Mouse (Mus musculus): Measurements from ENCODE around the gene Igdcc3. TPM values are rescaled to one million over a fixed set of nuclear protein-coding genes. Genes with fewer than 3 reads are reported as not detected.

Gene Igdcc3
- polyA plus RNA-seq, 1 experiment from 2014 or later = 4.4 TPM

DNA sequence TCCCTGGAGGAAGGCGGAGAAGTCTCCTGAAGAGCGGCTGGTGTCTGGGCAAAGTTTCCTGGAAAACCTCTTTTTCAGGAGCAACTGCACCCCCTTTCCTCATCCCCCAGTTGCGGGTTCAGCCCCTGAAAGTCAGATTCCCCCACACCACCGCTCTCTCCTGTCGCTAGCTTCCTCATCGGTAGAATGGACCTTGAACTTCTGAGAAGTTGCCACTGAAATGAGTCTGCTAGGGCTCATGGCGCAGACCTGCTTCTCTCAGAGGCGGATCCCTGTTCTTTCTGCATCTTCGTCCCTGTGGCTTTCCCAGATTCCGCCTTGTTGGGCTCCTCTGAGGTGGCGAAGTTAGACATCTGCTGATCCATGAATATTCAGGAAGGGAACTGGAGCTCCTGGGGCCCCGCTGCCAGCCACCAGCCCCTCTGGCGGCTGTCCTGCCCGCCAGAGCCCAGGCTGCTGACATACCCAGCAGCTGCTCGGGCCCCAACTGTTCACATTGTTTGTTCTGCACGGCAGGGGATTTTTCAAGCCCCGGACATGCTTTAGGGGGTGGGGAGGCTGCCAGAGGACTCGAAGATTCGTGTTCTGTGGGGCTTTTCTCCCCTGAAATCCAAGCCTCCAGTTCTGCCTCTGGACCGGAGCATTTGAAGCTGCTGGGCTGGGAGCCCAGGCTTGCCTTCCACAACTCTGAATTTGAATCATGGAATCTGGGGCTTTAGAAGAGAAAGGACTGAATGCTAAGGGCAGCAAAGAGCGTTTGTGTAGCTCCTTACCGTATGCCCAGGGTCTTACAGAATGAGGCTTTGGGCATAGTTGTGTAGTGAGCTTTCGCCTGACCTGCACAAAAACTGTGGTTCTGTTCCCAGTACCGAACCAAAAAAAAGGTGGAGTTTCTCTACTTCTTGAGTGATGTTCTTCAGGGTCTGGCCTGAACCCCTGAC lies 31.6 kb upstream of the Igdcc3 start:
- H3K4me3 ChIP-seq (ENCODE audit: low read length) = no peak overlapping the region
- no peaks in the 10 kb centered on the region for H3K27me3 ChIP-seq (replicated peaks; ENCODE audit: control insufficient read depth, insufficient read depth, low read length)
- WGBS = 9% methylated on average over 24 of the region's 24 CpGs
- peak overlapping the region; percentile 11; the same call in 1 of the 2 replicates for H3K9ac ChIP-seq (ENCODE audit: low read depth, low read length)
- peaks cover 5% of the 10 kb centered on the region; the same call in 1 of the 2 replicates for H3K36me3 ChIP-seq (ENCODE audit: control insufficient read depth, insufficient read depth, low read length)
- peaks cover 19% of the 10 kb centered on the region for H3K4me1 ChIP-seq (ENCODE audit: control insufficient read depth, insufficient read depth, low read depth, low read length)
- peak overlapping the region; percentile 31 for H3K4me2 ChIP-seq (ENCODE audit: low read length)
- H3K27ac ChIP-seq (ENCODE audit: low read depth, low read length) = peak overlapping the region; percentile 81
- peak; percentile 90 for ATAC-seq
- H3K9me3 ChIP-seq (ENCODE audit: control insufficient read depth, low read length) = no peaks in the 10 kb centered on the region

DNA sequence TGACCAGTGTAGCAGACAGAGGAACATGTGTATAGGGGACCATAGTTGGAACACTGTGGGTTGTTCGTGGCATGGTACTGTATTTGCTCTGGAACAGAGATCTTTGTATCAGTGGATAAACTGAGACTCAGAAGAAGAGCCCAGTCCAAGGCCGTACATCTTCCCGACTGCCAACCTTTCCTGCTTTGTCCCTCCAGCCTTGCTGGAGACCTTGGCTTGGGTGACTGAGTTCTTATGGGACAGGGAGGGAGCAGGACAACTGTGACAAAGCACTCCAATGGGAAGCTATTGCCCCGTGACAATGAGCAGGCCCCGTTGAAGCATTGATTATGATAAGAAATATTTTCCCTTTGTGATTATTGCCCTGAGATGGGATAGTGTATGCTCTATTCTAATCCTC lies 29.3 kb upstream of the Igdcc3 start:
- Histone ChIP-seq H3K9ac (ENCODE audit: low read depth, low read length) (no peak overlapping the region), H3K27ac (ENCODE audit: low read depth, low read length) (no peak overlapping the region), H3K4me3 (ENCODE audit: low read length) (no peak overlapping the region), H3K9me3 (ENCODE audit: control insufficient read depth, low read length) (no peaks in the 10 kb centered on the region), H3K4me2 (ENCODE audit: low read length) (no peak overlapping the region), H3K27me3 (replicated peaks; ENCODE audit: control insufficient read depth, insufficient read depth, low read length) (no peaks in the 10 kb centered on the region), H3K36me3 (ENCODE audit: control insufficient read depth, insufficient read depth, low read length) (peaks cover 11% of the 10 kb centered on the region; the same call in 1 of the 2 replicates), H3K4me1 (ENCODE audit: control insufficient read depth, insufficient read depth, low read depth, low read length) (peaks cover 19% of the 10 kb centered on the region)
- WGBS = 86% methylated on average over 5 of the region's 5 CpGs
- ATAC-seq = no peak

DNA sequence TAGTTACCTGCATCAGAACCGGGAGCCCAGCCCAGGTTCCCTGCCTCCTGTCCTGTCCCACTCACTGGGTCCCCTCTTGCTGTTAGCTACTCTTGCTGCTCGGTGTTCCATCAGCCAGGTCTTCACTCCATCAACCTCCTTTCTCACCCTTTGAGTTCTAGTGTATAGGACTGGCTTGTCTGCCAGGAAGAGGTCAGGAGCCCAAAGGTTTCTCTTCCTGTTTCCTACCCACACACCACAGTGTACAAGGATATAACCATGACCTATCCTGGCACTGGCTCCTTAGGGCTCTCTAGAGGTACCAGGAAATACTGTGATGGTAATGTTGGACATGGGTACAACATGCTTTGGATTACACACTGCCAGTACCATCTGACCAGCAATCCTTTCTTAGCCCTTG lies 27.3 kb upstream of the Igdcc3 start:
- Histone ChIP-seq H3K4me3 (ENCODE audit: low read length) (no peak overlapping the region), H3K36me3 (ENCODE audit: control insufficient read depth, insufficient read depth, low read length) (peaks cover 13% of the 10 kb centered on the region; the same call in 1 of the 2 replicates), H3K9ac (ENCODE audit: low read depth, low read length) (no peak overlapping the region), H3K9me3 (ENCODE audit: control insufficient read depth, low read length) (no peaks in the 10 kb centered on the region), H3K4me2 (ENCODE audit: low read length) (no peak overlapping the region), H3K4me1 (ENCODE audit: control insufficient read depth, insufficient read depth, low read depth, low read length) (peaks cover 19% of the 10 kb centered on the region), H3K27ac (ENCODE audit: low read depth, low read length) (no peak overlapping the region), H3K27me3 (replicated peaks; ENCODE audit: control insufficient read depth, insufficient read depth, low read length) (no peaks in the 10 kb centered on the region)
- ATAC-seq = no peak
- 100% methylated on average over 2 of the region's 2 CpGs for WGBS

DNA sequence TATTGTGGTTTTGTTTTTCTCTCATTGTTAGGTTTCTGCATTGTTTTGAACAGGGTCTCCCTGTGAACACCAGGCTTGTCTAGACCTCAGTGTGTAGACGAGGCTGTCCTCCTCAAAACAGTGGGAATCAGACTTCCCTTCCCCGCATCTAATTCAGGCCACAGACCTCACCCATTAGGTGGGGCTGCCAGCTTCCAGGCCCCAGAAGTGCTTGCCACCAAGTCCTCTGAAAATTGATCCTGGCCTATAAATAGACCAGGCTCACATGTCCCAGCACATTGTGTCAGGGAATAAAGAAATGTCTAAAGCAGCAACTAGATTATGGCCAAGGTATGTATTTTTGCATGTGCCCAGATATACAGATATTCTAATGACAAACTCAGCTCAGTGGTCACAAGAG lies 25.1 kb upstream of the Igdcc3 start:
- Histone ChIP-seq H3K4me3 (ENCODE audit: low read length) (no peak overlapping the region), H3K36me3 (ENCODE audit: control insufficient read depth, insufficient read depth, low read length) (peaks cover 14% of the 10 kb centered on the region; the same call in 1 of the 2 replicates), H3K4me2 (ENCODE audit: low read length) (no peak overlapping the region), H3K9me3 (ENCODE audit: control insufficient read depth, low read length) (no peaks in the 10 kb centered on the region), H3K9ac (ENCODE audit: low read depth, low read length) (no peak overlapping the region), H3K27me3 (replicated peaks; ENCODE audit: control insufficient read depth, insufficient read depth, low read length) (no peaks in the 10 kb centered on the region), H3K27ac (ENCODE audit: low read depth, low read length) (no peak overlapping the region), H3K4me1 (ENCODE audit: control insufficient read depth, insufficient read depth, low read depth, low read length) (no peaks in the 10 kb centered on the region)
- ATAC-seq = no peak
- WGBS = 54% methylated on average over 2 of the region's 2 CpGs

DNA sequence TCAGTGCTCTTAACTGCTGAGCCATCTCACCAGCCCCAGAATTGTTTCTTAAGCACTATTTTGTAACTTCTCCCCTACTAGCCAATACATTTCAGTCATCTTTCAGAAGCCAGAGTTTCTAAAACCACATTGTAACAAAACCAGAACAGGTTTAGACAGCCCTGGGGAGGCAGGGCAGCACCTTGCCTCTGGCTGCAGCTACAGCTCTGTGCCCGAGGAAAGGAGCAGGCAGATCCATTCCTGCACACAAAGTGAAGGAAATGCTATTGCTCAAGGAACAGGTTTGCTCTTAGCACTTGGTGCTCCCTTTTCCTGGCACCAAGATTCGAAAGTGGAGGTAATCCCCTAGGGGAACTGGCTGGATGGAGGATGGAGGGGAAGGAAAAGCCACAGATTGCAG lies 23.5 kb upstream of the Igdcc3 start:
- peaks cover 4% of the 10 kb centered on the region for H3K27me3 ChIP-seq (replicated peaks; ENCODE audit: control insufficient read depth, insufficient read depth, low read length)
- H3K27ac ChIP-seq (ENCODE audit: low read depth, low read length) = no peak overlapping the region
- H3K36me3 ChIP-seq (ENCODE audit: control insufficient read depth, insufficient read depth, low read length) = peaks cover 18% of the 10 kb centered on the region
- WGBS = 85% methylated on average over 2 of the region's 2 CpGs
- no peak overlapping the region for H3K9ac ChIP-seq (ENCODE audit: low read depth, low read length)
- H3K4me3 ChIP-seq (ENCODE audit: low read length) = no peak overlapping the region
- no peak for ATAC-seq
- 0 out of 2 replicates have a peak, but pooled peaks cover under 1% of the 10 kb centered on the region for H3K4me1 ChIP-seq (ENCODE audit: control insufficient read depth, insufficient read depth, low read depth, low read length)
- H3K4me2 ChIP-seq (ENCODE audit: low read length) = no peak overlapping the region
- no peaks in the 10 kb centered on the region for H3K9me3 ChIP-seq (ENCODE audit: control insufficient read depth, low read length)

DNA sequence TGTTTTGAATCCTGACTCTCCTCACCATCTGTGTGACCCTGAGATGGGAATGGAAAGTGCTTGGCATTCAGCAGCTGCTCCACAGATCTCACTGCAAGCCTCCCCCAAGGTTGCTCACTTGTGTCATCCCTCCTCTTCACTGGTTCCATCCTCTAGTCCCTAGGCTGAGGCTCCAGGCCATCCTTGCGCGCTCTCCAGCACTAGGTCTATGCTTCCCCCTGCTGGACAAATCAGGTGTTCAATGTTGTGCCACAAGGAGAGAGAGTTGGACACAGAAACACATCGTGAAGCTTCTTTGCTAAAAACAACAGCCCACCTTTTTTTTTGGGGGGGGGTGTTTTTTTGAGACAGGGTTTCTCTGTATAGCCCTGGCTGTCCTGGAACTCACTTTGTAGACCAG lies 20.1 kb upstream of the Igdcc3 start:
- Histone ChIP-seq H3K4me3 (ENCODE audit: low read length) (no peak overlapping the region), H3K27ac (ENCODE audit: low read depth, low read length) (no peak overlapping the region), H3K27me3 (replicated peaks; ENCODE audit: control insufficient read depth, insufficient read depth, low read length) (peaks cover 5% of the 10 kb centered on the region), H3K36me3 (ENCODE audit: control insufficient read depth, insufficient read depth, low read length) (peaks cover 14% of the 10 kb centered on the region), H3K9me3 (ENCODE audit: control insufficient read depth, low read length) (no peaks in the 10 kb centered on the region), H3K4me1 (ENCODE audit: control insufficient read depth, insufficient read depth, low read depth, low read length) (peaks cover 5% of the 10 kb centered on the region), H3K4me2 (ENCODE audit: low read length) (no peak overlapping the region), H3K9ac (ENCODE audit: low read depth, low read length) (no peak overlapping the region)
- peak; percentile 69 for ATAC-seq
- WGBS = 10% methylated on average over 3 of the region's 3 CpGs

DNA sequence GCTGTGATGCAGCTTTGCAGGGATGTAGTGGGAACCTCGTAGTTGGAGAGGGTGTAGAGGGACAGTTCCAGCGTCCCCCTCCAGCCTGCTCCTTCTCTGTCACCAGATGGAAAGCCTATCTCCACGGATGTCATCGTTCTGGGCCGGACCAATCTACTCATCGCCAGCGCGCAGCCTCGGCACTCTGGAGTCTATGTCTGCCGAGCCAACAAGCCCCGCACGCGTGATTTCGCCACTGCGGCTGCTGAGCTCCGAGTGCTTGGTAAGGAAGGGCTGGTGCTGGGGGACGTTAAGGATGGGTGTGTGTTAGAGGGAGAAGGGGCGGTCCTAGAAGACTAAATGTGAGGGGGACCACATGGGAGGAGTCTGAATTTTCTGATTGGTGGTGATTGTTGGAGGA lies 18.4 kb upstream of the Igdcc3 start:
- peak overlapping the region; percentile 37 for H3K4me2 ChIP-seq (ENCODE audit: low read length)
- H3K4me3 ChIP-seq (ENCODE audit: low read length) = peak overlapping the region; percentile 5
- peaks cover 5% of the 10 kb centered on the region for H3K27me3 ChIP-seq (replicated peaks; ENCODE audit: control insufficient read depth, insufficient read depth, low read length)
- peak overlapping the region; percentile 35; the same call in 1 of the 2 replicates for H3K9ac ChIP-seq (ENCODE audit: low read depth, low read length)
- peaks cover 15% of the 10 kb centered on the region for H3K36me3 ChIP-seq (ENCODE audit: control insufficient read depth, insufficient read depth, low read length)
- peaks cover 5% of the 10 kb centered on the region for H3K4me1 ChIP-seq (ENCODE audit: control insufficient read depth, insufficient read depth, low read depth, low read length)
- no peaks in the 10 kb centered on the region for H3K9me3 ChIP-seq (ENCODE audit: control insufficient read depth, low read length)
- no peak overlapping the region for H3K27ac ChIP-seq (ENCODE audit: low read depth, low read length)
- 0 out of 2 replicates have a peak, but pooled peaks have one; percentile 35 for ATAC-seq
- 17% methylated on average over 18 of the region's 18 CpGs for WGBS

DNA sequence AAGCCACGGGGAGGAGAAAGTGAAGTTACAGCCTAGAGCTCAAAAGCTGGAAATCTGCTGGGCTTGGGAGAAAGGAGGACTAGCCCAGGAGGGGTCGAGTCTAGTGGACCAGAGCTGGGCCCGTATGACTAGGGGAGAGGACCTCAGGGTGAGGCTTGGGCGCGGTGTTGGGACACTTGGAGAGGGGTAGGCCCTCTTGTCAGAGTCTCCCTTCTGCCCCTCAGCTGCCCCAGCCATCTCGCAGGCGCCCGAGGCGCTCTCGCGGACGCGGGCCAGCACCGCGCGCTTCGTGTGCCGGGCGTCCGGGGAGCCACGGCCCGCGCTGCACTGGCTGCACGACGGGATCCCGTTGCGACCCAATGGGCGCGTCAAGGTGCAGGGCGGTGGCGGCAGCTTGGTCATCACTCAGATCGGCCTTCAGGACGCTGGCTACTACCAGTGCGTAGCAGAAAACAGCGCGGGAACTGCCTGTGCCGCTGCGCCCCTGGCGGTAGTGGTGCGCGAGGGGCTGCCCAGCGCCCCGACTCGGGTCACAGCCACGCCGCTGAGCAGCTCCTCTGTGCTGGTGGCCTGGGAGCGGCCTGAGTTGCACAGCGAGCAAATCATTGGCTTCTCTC lies 17.3 kb upstream of the Igdcc3 start:
- H3K9ac ChIP-seq (ENCODE audit: low read depth, low read length) = peak overlapping the region; percentile 58
- WGBS = 4% methylated on average over 48 of the region's 48 CpGs

More for the DNA sequence above, 17.3 kb upstream of the Igdcc3 start:
- H3K36me3 ChIP-seq (ENCODE audit: control insufficient read depth, insufficient read depth, low read length) = peaks cover 13% of the 10 kb centered on the region
- H3K27ac ChIP-seq (ENCODE audit: low read depth, low read length) = no peak overlapping the region
- H3K4me2 ChIP-seq (ENCODE audit: low read length) = peak overlapping the region; percentile 64
- H3K27me3 ChIP-seq (replicated peaks; ENCODE audit: control insufficient read depth, insufficient read depth, low read length) = peaks cover 5% of the 10 kb centered on the region
- peak; percentile 57 for ATAC-seq
- H3K4me1 ChIP-seq (ENCODE audit: control insufficient read depth, insufficient read depth, low read depth, low read length) = peaks cover 5% of the 10 kb centered on the region
- H3K9me3 ChIP-seq (ENCODE audit: control insufficient read depth, low read length) = no peaks in the 10 kb centered on the region
- H3K4me3 ChIP-seq (ENCODE audit: low read length) = peak overlapping the region; percentile 32

All from hindbrain, embryonic 16.5 days (tissue).